Mouse (Mus musculus) adrenal gland (tissue): Measurements from ENCODE around the gene Dnmt3c.
"Not testable (repeated sequence)": the region's sequence is repeated elsewhere in the genome, so short reads cannot be mapped to it uniquely, and the experiment has no call there.

ENCODE experiments used
- intact Hi-C: fragments of 180-260 bp; cut with DNase I; formaldehyde crosslinking; loops from one replicate; pipeline ENCODE4 v1.15.1; 2025
- long read RNA-seq, 2 experiments: library from polyadenylated mRNA; unstranded; transcript quantifications; one replicate each; pipeline ENCODE4 v2.0.0; 2020; ENCODE audit warnings: borderline replicate concordance in 1 of 2; ENCODE audit not compliant: insufficient replicate concordance in 1 of 2

Gene Dnmt3c
- long read RNA-seq, experiment 1 = 0 reads
- long read RNA-seq, experiment 2 = 0 reads

DNA sequence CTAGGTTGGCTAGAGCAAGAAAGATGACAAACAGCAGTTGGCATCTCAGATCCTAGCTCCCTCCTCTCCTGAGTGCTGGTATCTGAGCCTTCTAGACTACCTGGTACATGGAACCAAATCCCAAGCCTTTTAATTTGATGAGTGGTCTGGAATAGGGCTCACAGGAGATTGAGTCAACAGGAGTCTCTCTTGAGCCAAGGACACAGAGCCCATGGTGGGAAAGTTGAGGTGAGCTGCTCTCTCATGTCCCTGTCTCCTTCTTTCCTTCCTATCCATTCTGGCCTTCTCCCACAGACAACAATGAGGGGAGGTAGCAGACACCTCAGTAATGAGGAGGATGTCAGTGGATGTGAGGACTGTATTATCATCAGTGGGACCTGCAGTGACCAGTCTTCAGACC, at the start of gene Dnmt3c:
Gene Dnmt3c, plus strand, starts transcription at position 301 of the 400 bp plus-strand sequence.
- intact Hi-C loops = no loop called here

DNA sequence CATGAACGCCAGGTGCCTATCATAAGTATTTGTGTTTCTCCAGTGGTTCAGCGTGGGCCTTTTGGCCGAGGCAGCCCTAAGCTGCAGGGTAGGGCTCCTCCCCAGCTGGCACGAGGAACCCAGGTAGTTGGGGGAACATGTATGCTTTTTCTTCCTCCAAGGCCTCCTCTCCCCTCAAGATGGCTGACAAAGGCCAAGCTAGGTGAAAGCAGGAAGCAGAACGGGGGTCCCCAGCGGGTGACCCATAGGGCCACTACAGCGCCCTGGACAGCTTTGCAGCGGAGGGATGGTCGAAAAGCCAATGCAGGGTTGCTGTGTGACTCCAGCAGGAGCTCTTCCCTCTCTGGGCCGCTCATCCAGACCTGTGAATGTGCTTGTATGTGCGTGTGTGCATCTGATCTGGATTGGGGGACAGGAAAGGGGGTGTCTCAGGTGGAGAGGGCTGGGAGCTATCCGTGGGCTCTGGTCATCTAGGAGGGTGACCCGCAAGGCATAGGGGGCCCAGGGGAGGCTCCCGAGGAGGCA, 47.6 kb upstream of the Dnmt3c start:
- intact Hi-C loops = no loop called here

DNA sequence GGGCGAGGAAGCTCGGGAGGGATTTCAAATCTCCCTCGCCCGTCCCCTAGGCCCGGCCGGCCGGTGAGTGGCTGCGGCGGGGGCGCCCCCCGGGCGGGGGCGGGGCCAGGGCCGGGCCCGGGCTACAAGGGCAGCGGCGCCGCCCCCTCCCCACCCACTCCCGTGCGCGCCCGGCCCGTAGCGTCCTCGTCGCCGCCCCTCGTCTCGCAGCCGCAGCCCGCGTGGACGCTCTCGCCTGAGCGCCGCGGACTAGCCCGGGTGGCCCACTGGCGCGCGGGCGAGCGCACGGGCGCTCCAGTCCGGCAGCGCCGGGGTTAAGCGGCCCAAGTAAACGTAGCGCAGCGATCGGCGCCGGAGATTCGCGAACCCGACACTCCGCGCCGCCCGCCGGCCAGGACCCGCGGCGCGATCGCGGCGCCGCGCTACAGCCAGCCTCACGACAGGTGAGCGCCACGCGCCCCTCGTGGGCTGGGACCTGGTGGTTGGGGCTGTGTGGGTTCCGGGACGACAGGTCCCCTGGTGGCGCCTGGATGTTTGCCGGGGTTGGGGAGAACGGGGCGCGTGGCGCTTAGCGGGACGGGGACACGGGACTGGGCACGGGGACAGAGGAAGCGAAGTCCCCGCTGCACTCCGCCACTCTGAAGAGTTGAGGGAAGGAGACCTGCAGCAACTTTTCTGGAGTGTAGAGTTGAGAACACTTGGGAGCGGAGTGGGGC, 47.0 kb upstream of the Dnmt3c start, which contains the start of gene Dnmt3b:
Gene Dnmt3b, plus strand, starts transcription at position 153 of the 716 bp plus-strand sequence.
- intact Hi-C loops = no loop called here

DNA sequence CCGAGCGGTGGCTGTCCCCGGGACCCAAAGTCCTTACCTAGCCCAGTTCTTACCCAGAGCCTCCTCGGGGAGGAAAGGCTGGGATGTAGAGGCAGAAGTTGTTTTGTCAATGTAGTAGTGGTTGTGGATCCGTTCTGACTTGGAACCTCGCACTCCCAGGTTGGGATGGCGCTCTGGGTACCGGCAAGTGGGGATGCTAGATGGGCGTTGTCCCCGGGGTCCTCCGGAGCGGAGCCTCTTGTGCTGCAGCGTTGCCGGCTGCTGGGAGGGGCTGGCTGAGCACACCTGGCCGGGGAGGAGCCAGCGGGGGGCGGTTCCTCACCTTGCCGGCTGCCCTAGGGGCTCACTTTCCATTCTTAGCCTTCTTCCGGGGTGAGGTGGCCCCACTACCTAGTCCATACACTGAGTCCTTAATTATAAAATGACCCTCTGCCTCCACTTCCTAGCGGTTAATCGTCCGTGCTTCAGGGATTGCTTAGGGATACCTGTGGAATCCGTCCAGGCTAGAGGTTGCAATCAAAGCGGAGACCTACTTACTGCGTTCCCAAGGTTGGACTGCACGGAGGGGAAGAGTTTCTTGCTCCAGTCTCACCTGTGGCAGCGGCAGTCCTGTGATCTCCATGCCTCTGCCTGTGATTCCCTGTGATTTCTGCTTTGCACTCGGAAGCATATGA, 46.3 kb upstream of the Dnmt3c start:
- intact Hi-C loops = no loop called here

DNA sequence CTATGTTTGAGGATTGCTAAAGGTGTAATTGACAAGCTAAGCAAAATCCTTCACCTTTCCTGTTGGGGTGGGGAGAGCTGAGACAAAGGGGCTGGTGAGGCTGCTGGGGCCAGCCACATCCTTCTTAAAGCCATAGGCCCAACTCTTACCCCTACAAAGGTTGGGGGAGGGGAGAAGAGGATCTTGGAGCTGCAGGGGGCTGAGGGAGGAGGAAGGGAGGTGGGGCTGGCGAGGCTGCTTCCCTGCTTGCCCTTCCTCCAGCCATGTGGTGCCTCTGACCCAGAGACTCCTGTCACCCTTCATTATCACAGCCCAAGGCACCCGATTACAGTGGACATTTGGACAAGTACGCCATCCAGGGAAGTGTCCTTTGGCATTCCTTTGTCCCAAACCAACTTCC, 44.8 kb upstream of the Dnmt3c start:
- intact Hi-C loops = no loop called here

DNA sequence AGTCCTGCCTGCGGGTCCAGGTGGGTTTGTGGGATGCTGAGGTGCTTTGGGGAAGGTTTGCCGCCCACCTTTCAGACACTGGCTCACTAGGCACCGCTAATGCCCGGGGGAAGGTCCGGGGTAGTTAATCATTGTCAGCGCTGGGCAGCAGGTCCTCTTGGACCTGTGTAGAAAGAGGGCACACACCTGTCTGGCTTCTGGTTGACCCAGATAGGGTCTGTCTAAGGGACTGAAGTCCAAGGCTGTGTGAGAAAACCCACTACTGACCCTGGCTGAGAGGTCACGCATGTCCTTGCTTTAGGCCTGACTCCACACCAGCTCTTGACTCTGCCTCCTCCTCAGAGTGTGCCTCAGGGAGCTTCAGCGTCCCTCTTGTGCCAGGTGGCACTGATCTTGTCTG, 38.8 kb upstream of the Dnmt3c start:
- intact Hi-C loops = not testable (repeated sequence)

DNA sequence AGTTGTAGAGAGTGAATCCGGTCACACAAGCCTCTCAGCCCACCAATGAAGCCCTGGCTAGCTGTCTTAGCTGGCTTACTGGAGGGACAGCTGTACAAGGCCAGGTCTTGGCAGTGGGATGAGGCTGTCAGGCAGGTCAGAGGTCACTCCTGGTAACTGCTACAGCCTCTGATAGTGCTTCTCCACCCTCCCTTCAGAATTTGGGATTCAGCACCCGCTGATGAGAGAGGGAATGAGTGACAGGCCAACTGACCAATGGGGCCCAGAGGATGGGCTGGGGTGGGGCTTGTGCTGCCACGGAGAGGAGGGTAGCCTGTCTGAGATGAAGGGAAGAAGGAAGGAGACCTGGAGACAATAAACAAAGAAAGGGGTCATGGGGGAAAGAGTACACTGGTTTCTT, 35.8 kb upstream of the Dnmt3c start:
- intact Hi-C loops = no loop called here

DNA sequence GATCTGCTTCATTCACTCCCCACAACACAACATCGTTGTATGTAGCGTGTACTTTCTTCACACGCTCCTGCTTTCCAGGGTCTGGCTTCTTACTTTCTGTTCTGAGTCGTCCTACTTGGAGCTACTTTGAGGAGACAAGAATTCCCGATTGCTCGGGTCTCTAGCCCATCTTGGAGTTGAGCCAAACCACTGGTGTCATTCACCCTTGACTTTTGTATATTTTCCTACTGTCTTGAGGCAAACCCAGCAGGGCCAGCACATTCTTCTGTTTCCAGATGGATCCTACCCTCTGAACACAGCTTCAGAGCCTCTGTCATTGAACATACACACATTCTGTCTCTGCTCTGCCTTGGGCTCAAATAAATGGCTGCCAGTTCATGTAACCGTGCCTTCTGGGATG, 31.1 kb upstream of the Dnmt3c start:
- intact Hi-C loops = no loop called here

DNA sequence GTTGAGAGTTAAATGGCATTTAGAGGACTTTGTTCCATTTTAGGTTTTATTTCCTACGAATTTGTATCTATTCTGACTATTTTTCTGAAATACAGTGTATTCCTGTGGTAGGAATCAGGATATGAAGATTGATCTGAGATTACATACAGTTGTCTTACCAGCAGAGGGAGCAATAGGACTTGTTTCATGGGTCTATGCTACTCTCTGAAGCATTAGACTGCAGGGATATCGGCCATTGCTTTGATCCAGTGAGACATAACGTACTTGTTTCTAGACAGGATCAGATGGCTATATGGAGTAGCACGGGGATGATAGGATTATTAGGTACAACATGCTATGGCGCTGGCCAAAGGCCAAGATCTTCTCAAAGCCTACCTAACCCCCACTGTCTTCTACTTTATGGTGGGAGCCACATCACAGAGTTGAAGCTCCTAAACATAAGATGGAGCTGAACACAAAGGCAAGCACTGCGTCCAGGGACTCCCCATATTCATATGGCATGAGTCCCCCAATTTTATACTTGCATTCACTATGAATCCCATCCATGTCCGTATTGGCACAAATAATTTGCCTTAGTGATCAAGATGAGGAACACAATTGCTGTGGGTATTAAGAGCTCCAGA, 27.6 kb upstream of the Dnmt3c start:
- intact Hi-C loops = loop anchor here (2.0 kb wide), 1 partner anchor 26 kb away; no protein-coding TSS in a partner anchor

DNA sequence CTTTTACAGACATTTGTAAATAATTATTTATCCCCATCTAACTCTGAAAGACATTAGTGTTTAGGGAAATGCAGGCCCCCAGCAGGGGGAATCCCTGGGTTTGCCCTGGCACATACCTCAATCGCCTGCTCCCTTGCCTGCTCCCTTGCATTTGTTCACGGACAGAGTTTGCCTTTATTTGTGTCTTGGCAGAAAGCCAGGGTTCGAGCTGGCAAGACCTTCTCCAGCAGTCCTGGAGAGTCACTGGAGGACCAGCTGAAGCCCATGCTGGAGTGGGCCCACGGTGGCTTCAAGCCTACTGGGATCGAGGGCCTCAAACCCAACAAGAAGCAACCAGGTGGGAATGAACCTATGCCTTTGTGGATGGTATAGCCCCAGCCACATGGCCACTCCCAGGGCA, 26.3 kb upstream of the Dnmt3c start:
- intact Hi-C loops = no loop called here

DNA sequence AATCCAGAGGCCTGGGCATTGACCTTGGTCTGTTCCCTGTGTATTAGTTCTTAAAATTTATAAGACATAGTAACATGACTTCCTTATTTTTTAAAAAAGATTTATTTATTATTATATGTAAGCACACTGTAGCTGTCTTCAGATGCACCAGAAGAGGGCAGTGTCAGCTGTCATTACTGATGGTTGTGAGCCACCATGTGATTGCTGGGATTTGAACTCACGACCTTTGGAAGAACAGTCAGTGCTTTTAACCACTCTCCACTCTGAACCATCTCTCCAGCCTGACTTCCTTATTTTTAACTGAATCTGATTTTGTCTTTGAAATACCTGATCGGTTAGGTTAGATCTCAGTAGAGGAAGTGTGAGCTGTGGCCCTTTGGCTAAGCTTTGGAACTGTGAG, 23.8 kb upstream of the Dnmt3c start:
- intact Hi-C loops = no loop called here

DNA sequence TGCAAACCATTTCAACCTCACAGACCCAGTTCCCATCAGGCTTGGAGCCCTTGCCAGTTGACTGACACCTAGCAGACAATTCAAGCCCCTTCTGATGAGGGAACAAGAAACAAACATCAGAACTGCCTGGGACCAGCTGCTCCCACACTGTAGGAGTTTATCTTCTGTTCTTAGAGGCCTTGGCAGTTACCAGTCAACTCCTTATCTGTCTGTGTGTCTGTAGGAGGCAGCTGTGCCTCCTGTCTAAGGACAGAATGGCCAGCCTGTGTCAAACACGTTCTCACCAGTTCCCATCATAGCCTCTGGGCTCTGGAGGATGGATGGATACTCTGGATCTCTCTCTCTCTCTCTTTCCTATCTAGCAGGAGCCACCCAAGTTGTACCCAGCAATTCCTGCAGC, 21.1 kb upstream of the Dnmt3c start:
- intact Hi-C loops = not testable (repeated sequence)

DNA sequence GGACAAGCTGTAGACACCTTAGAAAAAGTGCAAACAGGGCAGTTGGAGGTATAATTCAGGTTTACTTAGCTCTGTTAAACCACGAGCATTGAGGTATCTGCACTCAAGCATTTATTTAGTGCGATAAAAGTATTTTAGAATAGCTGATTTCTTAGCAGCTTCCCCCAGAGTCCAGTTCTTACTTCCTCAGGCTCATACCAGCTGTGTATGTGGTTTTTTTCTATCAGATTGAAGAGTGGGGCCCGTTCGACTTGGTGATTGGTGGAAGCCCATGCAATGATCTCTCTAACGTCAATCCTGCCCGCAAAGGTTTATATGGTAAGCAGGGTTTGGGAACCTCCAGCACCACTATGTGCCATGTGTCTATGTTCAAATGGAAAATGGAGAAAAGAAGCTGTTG, 19.5 kb upstream of the Dnmt3c start:
- intact Hi-C loops = no loop called here

DNA sequence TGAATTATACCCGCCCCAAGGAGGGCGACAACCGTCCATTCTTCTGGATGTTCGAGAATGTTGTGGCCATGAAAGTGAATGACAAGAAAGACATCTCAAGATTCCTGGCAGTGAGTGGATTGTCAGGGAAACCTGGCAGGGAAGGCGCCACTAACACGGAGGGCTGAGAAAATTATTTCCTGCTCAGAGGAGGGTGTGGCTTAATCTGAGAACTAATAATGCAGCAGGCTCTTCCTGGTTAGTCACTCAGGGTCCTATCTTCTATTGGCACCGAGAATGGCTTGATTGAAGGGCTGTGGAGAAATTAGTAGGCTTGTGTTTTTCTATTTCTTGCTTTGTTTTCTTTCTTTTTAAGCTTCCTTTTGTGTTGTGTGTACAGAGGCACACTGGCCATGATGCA, 18.9 kb upstream of the Dnmt3c start:
- intact Hi-C loops = no loop called here

DNA sequence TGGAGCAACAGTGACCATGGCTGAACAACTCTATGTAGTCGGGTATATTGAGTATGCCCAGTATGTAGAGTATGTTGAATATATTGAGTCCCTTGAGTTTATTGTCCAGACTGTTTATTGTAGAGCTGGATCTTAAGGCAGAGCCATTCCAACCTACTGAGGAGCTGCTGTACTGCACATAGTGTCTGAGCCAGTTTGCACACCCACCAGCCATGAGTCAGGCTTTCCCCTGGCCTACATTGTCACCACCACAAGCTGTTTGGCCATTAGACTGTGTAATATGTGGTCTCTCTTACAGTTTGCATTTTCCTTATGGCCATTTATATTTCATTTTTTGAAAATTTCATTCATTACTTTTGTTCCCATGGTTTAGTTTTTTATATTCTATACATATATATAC, 16.5 kb upstream of the Dnmt3c start:
- intact Hi-C loops = no loop called here

DNA sequence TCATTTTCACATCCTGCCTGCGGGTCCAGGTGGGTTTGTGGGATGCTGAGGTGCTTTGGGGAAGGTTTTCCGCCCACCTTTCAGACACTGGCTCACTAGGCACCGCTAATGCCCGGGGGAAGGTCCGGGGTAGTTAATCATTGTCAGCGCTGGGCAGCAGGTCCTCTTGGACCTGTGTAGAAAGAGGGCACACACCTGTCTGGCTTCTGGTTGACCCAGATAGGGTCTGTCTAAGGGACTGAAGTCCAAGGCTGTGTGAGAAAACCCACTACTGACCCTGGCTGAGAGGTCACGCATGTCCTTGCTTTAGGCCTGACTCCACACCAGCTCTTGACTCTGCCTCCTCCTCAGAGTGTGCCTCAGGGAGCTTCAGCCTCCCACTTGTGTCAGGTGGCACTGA, 3.0 kb upstream of the Dnmt3c start:
- intact Hi-C loops = not testable (repeated sequence)

DNA sequence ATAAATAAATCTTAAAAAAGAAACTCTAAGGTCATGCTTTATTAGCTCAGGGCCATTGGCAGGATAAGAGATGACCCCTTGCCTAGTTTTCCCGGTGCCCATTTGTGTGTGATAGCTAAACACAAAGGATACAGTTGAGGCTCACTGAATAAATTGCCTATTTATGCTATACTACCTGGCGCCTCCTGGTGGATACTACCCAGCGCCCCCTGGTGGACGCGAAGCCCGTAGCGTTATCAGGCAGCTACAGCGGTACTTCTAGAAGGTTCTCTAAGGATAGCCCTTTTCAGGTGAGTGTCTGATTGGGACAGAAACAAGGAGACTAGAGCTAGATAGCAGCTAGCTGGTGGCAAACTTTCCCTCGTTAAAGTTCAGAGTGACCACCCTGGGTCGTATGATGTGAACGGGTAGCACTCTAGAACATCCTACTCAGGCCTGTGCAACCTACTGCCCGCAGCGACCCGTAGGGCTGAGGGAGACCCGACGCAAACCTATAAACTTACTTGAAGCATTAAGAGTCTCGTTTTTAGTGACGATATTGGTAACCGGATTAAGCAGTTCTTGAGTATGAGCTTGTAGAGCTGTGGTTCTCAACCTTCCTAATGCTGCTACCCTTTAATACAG, 1.9 kb upstream of the Dnmt3c start:
- intact Hi-C loops = loop anchor here (2.0 kb wide), 1 partner anchor 26 kb away; no protein-coding TSS in a partner anchor

DNA sequence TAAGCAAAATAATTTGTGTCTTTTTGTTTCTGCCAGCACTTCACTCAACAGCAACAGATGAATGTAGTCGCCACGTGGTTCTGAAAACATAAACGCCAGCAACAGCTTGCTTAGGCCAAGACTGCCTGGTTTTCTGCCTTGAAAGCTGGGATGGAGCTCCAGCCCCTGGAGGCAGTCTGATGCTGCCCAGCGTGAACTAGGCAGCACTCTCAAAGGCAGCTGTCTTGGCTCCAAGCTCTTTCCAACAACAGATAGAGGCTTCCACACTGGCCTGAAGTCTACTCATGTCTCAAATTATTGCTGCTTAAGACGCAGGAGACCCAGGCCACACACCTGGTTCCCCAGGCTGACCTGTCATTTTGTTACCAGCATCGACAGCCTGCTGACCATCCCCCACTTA, 6.9 kb downstream of the Dnmt3c start:
- intact Hi-C loops = no loop called here

DNA sequence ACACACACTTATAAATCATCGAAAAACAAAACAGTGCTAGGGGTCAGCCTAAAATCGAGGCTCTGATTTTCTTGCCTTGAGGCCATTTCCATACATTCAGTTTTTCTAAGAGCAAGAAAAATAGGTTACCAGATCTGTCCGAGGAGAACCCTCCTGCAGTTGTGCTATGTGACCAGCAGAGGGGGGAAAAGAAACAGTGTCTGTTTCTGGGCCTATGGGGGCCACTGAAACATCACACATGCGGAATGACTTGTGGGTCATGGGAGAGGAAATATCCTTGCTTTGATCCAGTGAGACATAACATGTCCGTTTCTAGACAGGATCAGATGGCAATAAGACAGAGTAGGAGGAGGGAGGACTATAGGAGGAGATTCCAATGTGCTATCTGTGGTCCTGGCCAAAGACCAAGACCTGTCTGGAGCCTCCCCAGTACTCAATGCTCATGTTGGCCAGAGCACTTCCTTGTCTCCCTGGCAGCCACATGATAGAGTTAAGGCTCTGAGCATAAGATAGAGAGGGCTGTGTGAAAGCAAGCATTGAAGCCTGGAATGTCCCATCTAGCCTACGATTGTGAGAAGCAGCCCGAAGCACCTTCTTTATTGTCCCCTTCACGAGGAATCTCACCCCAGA, 14.4 kb downstream of the Dnmt3c start:
- intact Hi-C loops = no loop called here

DNA sequence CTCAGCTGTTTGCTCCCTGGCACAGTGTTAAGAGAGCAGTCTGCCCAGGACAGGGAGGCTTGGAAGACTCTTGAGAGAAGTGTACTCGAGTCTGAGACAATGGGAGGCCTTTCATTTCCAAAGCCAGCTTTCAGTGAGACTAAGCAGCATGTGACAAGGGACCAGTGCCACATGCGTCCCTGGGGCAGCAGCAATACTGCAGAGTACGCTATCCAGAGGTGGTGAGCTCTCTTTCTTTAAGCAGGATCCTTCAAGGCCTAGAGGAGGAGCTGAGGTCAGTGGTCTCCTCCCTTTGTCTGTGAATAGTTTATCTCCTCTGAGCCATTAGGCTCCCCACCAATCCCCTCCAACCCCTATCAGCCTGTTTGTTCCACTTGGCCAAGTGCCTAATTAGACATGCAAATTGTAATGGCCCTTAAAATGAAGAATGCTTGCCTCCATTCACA, 16.2 kb downstream of the Dnmt3c start:
- intact Hi-C loops = no loop called here

DNA sequence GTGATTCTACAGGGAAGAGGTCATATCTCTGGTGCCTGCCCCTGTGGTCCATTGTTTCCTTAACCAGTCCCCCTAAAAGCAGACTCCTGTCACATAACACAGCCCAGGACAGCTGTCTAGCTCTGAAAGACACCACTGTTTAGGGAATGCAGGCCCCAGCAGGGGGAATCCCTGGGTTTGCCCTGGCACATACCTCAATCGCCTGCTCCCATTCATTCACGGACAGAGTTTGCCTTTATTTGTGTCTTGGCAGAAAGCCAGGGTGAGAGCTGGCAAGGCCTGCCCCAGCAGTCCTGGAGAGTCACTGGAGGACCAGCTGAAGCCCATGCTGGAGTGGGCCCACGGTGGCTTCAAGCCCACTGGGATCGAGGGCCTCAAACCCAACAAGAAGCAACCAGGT, 16.8 kb downstream of the Dnmt3c start:
- intact Hi-C loops = no loop called here
